Mouse (Mus musculus) limb, embryonic 11.5 days (tissue): ENCODE results near the gene Tst. TPM values are rescaled to one million over a fixed set of nuclear protein-coding genes. Genes with fewer than 3 reads are reported as not detected.

Source experiments
- ATAC-seq: fragments of 200-750 bp; cut with Nextera tagmentation; 2 replicates; pipeline ENCODE4 v1.8.0; 2017; ENCODE audit warnings: low read depth; ENCODE audit not compliant: insufficient number of reproducible peaks, low FRiP score, low TSS enrichment
- DNase-seq: peaks from one replicate; pipeline ENCODE4 v3.0.0-alpha.2; 2015; ENCODE audit warnings: low spot score
- H3K27ac ChIP-seq: fragments of 300-500 bp; sonication (generic); replicated peaks from 2 replicates; pipeline ENCODE4 v1.5.1; 2014; ENCODE audit warnings: low read depth, mild to moderate bottlenecking, low read length
- H3K27me3 ChIP-seq: fragments of 300-500 bp; sonication (generic); 2 replicates; pipeline ENCODE4 v1.6.1; 2014; ENCODE audit warnings: mild to moderate bottlenecking, low read length, mixed read lengths; ENCODE audit not compliant: control insufficient read depth, insufficient read depth
- H3K36me3 ChIP-seq: fragments of 300-500 bp; sonication (generic); 2 replicates; pipeline ENCODE4 v1.6.1; 2014; ENCODE audit warnings: mild to moderate bottlenecking, low read length, moderate library complexity, mixed read lengths; ENCODE audit not compliant: control insufficient read depth, insufficient read depth
- H3K4me1 ChIP-seq: fragments of 300-500 bp; sonication (generic); 2 replicates; pipeline ENCODE4 v1.6.1; 2014; ENCODE audit warnings: low read length, mixed read lengths; ENCODE audit not compliant: control insufficient read depth, insufficient read depth
- H3K4me2 ChIP-seq: fragments of 300-500 bp; sonication (generic); 2 replicates; pipeline ENCODE4 v1.6.1; 2014; ENCODE audit warnings: low read depth, mild to moderate bottlenecking, moderate library complexity; ENCODE audit not compliant: severe bottlenecking
- H3K4me3 ChIP-seq: fragments of 300-500 bp; sonication (generic); 2 replicates; pipeline ENCODE4 v1.5.1; 2014; ENCODE audit warnings: low read depth, low read length
- H3K9ac ChIP-seq: fragments of 300-500 bp; sonication (generic); 2 replicates; pipeline ENCODE4 v1.6.1; 2014; ENCODE audit warnings: mild to moderate bottlenecking, low read length
- H3K9me3 ChIP-seq: fragments of 300-500 bp; sonication (generic); 2 replicates; pipeline ENCODE4 v1.6.1; 2016; ENCODE audit warnings: low read length; ENCODE audit not compliant: control insufficient read depth
- WGBS: fragments of 180-500 bp; shearing (Covaris S2); extraction: QIAGEN DNeasy Blood & Tissue Kit; methylation state at CpG from one replicate; pipeline ENCODE4 v1.1.7; 2014; 5-methylcytosine and 5-hydroxymethylcytosine counted together
- polyA plus RNA-seq: library from polyadenylated mRNA; unstranded; fragments of >200 nt; fragmentation: Nextera tagmentation; extraction: Ambion mirVana; gene quantifications from 2 replicates; pipeline ENCODE4 v1.2.1, GENCODE M21; 2014

Tst gene
- polyA plus RNA-seq, 1 experiment from 2014 or later, result 7.8 TPM

- Histone ChIP-seq H3K27me3 (no peaks in the 10 kb centered on the region), H3K4me2 (no peak overlapping the region), H3K4me1 (no peaks in the 10 kb centered on the region)
Observed at GRCm38 (mm10) chr15:78377859-78378258, 27.8 kb downstream of the Tst start.

GRCm38 (mm10) chr15:78374204-78374603 is 31.5 kb downstream of the Tst start:
- Histone ChIP-seq H3K9me3 (no peaks in the 10 kb centered on the region), H3K27ac (no peak overlapping the region), H3K27me3 (no peaks in the 10 kb centered on the region), H3K36me3 (no peaks in the 10 kb centered on the region), H3K4me1 (no peaks in the 10 kb centered on the region), H3K4me2 (no peak overlapping the region), H3K4me3 (no peak overlapping the region), H3K9ac (no peak overlapping the region)
- WGBS, result 83% methylated on average over 3 of the region's 3 CpGs
- DNase-seq (no peak), ATAC-seq (no peak)

More at GRCm38 (mm10) chr15:78377859-78378258, 27.8 kb downstream of the Tst start:
- no peak overlapping the region for H3K27ac ChIP-seq
- WGBS, result 84% methylated on average over 10 of the region's 10 CpGs
- H3K4me3 ChIP-seq, result no peak overlapping the region
- H3K9ac ChIP-seq, result no peak overlapping the region
- ATAC-seq (no peak), DNase-seq (no peak)
- no peaks in the 10 kb centered on the region for H3K36me3 ChIP-seq
- no peaks in the 10 kb centered on the region for H3K9me3 ChIP-seq

GRCm38 (mm10) chr15:78372796-78373195 is 32.9 kb downstream of the Tst start:
- Histone ChIP-seq H3K27ac (no peak overlapping the region), H3K36me3 (no peaks in the 10 kb centered on the region), H3K4me1 (no peaks in the 10 kb centered on the region), H3K4me3 (no peak overlapping the region), H3K4me2 (no peak overlapping the region), H3K27me3 (no peaks in the 10 kb centered on the region), H3K9me3 (no peaks in the 10 kb centered on the region), H3K9ac (no peak overlapping the region)
- no peak for DNase-seq
- no peak for ATAC-seq
- WGBS, result 70% methylated on average over 3 of the region's 3 CpGs

GRCm38 (mm10) chr15:78369641-78370040 is 36.1 kb downstream of the Tst start:
- no peaks in the 10 kb centered on the region for H3K9me3 ChIP-seq
- ATAC-seq, result no peak
- WGBS, result 94% methylated on average over 1 of the region's 1 CpGs

GRCm38 (mm10) chr15:78368926-78369346 is 36.8 kb downstream of the Tst start:
- H3K4me3 ChIP-seq, result no peak overlapping the region
- H3K36me3 ChIP-seq, result no peaks in the 10 kb centered on the region
- 14% methylated on average over 8 of the region's 8 CpGs for WGBS
- no peak overlapping the region for H3K9ac ChIP-seq
- H3K4me2 ChIP-seq, result no peak overlapping the region
- H3K4me1 ChIP-seq, result no peaks in the 10 kb centered on the region
- DNase-seq (peak; percentile 65), ATAC-seq (no peak)
- H3K27me3 ChIP-seq, result no peaks in the 10 kb centered on the region
- H3K27ac ChIP-seq, result no peak overlapping the region
- no peaks in the 10 kb centered on the region for H3K9me3 ChIP-seq

More at GRCm38 (mm10) chr15:78369641-78370040, 36.1 kb downstream of the Tst start:
- no peak for DNase-seq
- no peaks in the 10 kb centered on the region for H3K36me3 ChIP-seq
- H3K4me2 ChIP-seq, result no peak overlapping the region
- no peak overlapping the region for H3K9ac ChIP-seq
- no peaks in the 10 kb centered on the region for H3K4me1 ChIP-seq
- no peak overlapping the region for H3K4me3 ChIP-seq
- H3K27ac ChIP-seq, result no peak overlapping the region
- H3K27me3 ChIP-seq, result no peaks in the 10 kb centered on the region

- DNase-seq, result no peak
- no peak overlapping the region for H3K9ac ChIP-seq
- 70% methylated on average over 3 of the region's 3 CpGs for WGBS
- H3K27me3 ChIP-seq, result no peaks in the 10 kb centered on the region
- H3K4me3 ChIP-seq, result no peak overlapping the region
- no peak for ATAC-seq
- H3K27ac ChIP-seq, result no peak overlapping the region
- H3K4me2 ChIP-seq, result no peak overlapping the region
- no peaks in the 10 kb centered on the region for H3K9me3 ChIP-seq
- no peaks in the 10 kb centered on the region for H3K4me1 ChIP-seq
- no peaks in the 10 kb centered on the region for H3K36me3 ChIP-seq
Observed at GRCm38 (mm10) chr15:78367811-78368210, 37.9 kb downstream of the Tst start.

- H3K4me1 ChIP-seq, result no peaks in the 10 kb centered on the region
- no peak overlapping the region for H3K4me2 ChIP-seq
- no peak for DNase-seq
- H3K27ac ChIP-seq, result no peak overlapping the region
- no peak for ATAC-seq
- no peak overlapping the region for H3K9ac ChIP-seq
- no peak overlapping the region for H3K4me3 ChIP-seq
- H3K36me3 ChIP-seq, result no peaks in the 10 kb centered on the region
- no peaks in the 10 kb centered on the region for H3K9me3 ChIP-seq
- 77% methylated on average over 8 of the region's 8 CpGs for WGBS
- no peaks in the 10 kb centered on the region for H3K27me3 ChIP-seq
Observed at GRCm38 (mm10) chr15:78366875-78367274, 38.8 kb downstream of the Tst start.

GRCm38 (mm10) chr15:78365916-78366315 is 39.8 kb downstream of the Tst start:
- H3K27me3 ChIP-seq, result no peaks in the 10 kb centered on the region
- ATAC-seq, result no peak
- H3K9me3 ChIP-seq, result no peaks in the 10 kb centered on the region
- no peaks in the 10 kb centered on the region for H3K4me1 ChIP-seq
- H3K4me2 ChIP-seq, result no peak overlapping the region
- no peak overlapping the region for H3K9ac ChIP-seq
- H3K36me3 ChIP-seq, result no peaks in the 10 kb centered on the region
- no peak overlapping the region for H3K27ac ChIP-seq
- 29% methylated on average over 2 of the region's 2 CpGs for WGBS
- no peak overlapping the region for H3K4me3 ChIP-seq
- DNase-seq, result no peak

- Histone ChIP-seq H3K4me2 (no peak overlapping the region), H3K27ac (no peak overlapping the region), H3K27me3 (no peaks in the 10 kb centered on the region), H3K4me3 (no peak overlapping the region), H3K4me1 (no peaks in the 10 kb centered on the region), H3K9ac (no peak overlapping the region), H3K36me3 (no peaks in the 10 kb centered on the region), H3K9me3 (no peaks in the 10 kb centered on the region)
- ATAC-seq, result no peak
- WGBS, result 90% methylated on average over 5 of the region's 5 CpGs
- DNase-seq, result no peak
Observed at GRCm38 (mm10) chr15:78355548-78355947, 50.2 kb downstream of the Tst start.
